Mouse (Mus musculus) MEL (cell line): ENCODE measurements around the gene Gm9837. TPM values are rescaled to one million over a fixed set of nuclear protein-coding genes. Genes with fewer than 3 reads are reported as not detected.

ENCODE experiments used
- DNase-seq: peaks from one replicate; pipeline ENCODE4 v3.0.0; 2011; ENCODE audit warnings: low read depth, low spot score
- H3K27ac ChIP-seq: 2 replicates; pipeline ENCODE4 v1.5.1; 2012; ENCODE audit warnings: low read depth, mild to moderate bottlenecking, control low read depth, low read length, moderate library complexity; ENCODE audit not compliant: control insufficient read depth
- H3K27me3 ChIP-seq, 2 experiments: fragments of 150-350 bp in 1 of 2; sonication (generic) in 1 of 2; 2 replicates each; pipeline ENCODE4 v1.6.1; 2012; ENCODE audit warnings: low read length in 2 of 2, mild to moderate bottlenecking in 2 of 2, improper control_type of control experiment in 1 of 2, moderate library complexity in 1 of 2; ENCODE audit not compliant: insufficient read depth in 2 of 2, control insufficient read depth in 1 of 2
- H3K36me3 ChIP-seq, 2 experiments: 2 replicates each; pipeline ENCODE4 v1.6.1; 2012 to 2014; ENCODE audit warnings: low read length in 2 of 2, improper control_type of control experiment in 1 of 2, inconsistent platforms in 1 of 2, mild to moderate bottlenecking in 1 of 2; ENCODE audit not compliant: insufficient read depth in 2 of 2, control insufficient read depth in 1 of 2
- H3K4me1 ChIP-seq, 2 experiments: fragments of 150-350 bp in 1 of 2; sonication (generic) in 1 of 2; 2 replicates each; pipeline ENCODE4 v1.6.1; 2012; ENCODE audit warnings: low read length in 2 of 2, improper control_type of control experiment in 1 of 2, mild to moderate bottlenecking in 1 of 2; ENCODE audit not compliant: insufficient read depth in 2 of 2, control insufficient read depth in 1 of 2
- H3K4me3 ChIP-seq, 2 experiments: fragments of 150-350 bp in 1 of 2; sonication (generic) in 1 of 2; 2 replicates each; pipeline ENCODE4 v1.5.1; 2012; ENCODE audit warnings: low read depth in 2 of 2, low read length in 2 of 2, mild to moderate bottlenecking in 2 of 2, moderate library complexity in 2 of 2, control low read depth in 1 of 2, improper control_type of control experiment in 1 of 2; ENCODE audit not compliant: control insufficient read depth in 1 of 2, insufficient read depth in 1 of 2
- H3K79me2 ChIP-seq: 2 replicates; pipeline ENCODE4 v1.6.1; 2012; ENCODE audit warnings: mild to moderate bottlenecking, low read length, moderate library complexity; ENCODE audit not compliant: control insufficient read depth, poor library complexity, insufficient read depth
- H3K9ac ChIP-seq: 2 replicates; pipeline ENCODE4 v1.6.1; 2012; ENCODE audit warnings: low read depth, mild to moderate bottlenecking, control low read depth, low read length, moderate library complexity; ENCODE audit not compliant: control insufficient read depth, poor library complexity, severe bottlenecking
- H3K9me3 ChIP-seq: fragments of 150-350 bp; sonication (generic); replicated peaks from 2 replicates; pipeline ENCODE4 v1.6.1; 2012; ENCODE audit warnings: mild to moderate bottlenecking, low read length, improper control_type of control experiment, moderate library complexity; ENCODE audit not compliant: insufficient read depth
- BHLHE40 ChIP-seq: IDR thresholded peaks from 2 replicates; pipeline ENCODE4 v1.6.1; 2012; ENCODE audit warnings: low read depth, mild to moderate bottlenecking, inconsistent platforms, low read length, improper control_type of control experiment, borderline replicate concordance
- CHD2 ChIP-seq: IDR thresholded peaks from 2 replicates; pipeline ENCODE4 v1.6.1; 2011; ENCODE audit warnings: low read length, improper control_type of control experiment
- CTCF ChIP-seq, 3 experiments: IDR thresholded peaks in 2 of 3; conservative IDR thresholded peaks in 1 of 3; 2 replicates each; pipeline ENCODE4 v1.5.1; 2011 to 2012; ENCODE audit warnings: low read length in 3 of 3, low read depth in 2 of 3, mild to moderate bottlenecking in 2 of 3, improper control_type of control experiment in 1 of 3, inconsistent platforms in 1 of 3, mixed read lengths in 1 of 3, moderate library complexity in 1 of 3; ENCODE audit not compliant: control insufficient read depth in 1 of 3, insufficient read depth in 1 of 3, poor library complexity in 1 of 3, severe bottlenecking in 1 of 3
- E2F4 ChIP-seq: IDR thresholded peaks from 2 replicates; pipeline ENCODE4 v1.6.1; 2011; ENCODE audit warnings: low read depth, low read length, improper control_type of control experiment, borderline replicate concordance
- EP300 ChIP-seq, 2 experiments: IDR thresholded peaks; 2 replicates each; pipeline ENCODE4 v1.6.1; 2011; ENCODE audit warnings: improper control_type of control experiment in 2 of 2, low read length in 2 of 2, low read depth in 1 of 2, mild to moderate bottlenecking in 1 of 2
- ETS1 ChIP-seq: IDR thresholded peaks from 2 replicates; pipeline ENCODE4 v1.6.1; 2012; ENCODE audit warnings: low read depth, mild to moderate bottlenecking, inconsistent platforms, low read length, improper control_type of control experiment, moderate library complexity
- GABPA ChIP-seq: IDR thresholded peaks from 2 replicates; pipeline ENCODE4 v1.6.1; 2012; ENCODE audit warnings: low read depth, mild to moderate bottlenecking, inconsistent platforms, low read length, improper control_type of control experiment, moderate library complexity
- HCFC1 ChIP-seq: IDR thresholded peaks from 2 replicates; pipeline ENCODE4 v1.6.1; 2012; ENCODE audit warnings: low read depth, mild to moderate bottlenecking, inconsistent platforms, low read length, improper control_type of control experiment, moderate library complexity
- JUND ChIP-seq: IDR thresholded peaks from 2 replicates; pipeline ENCODE4 v1.6.1; 2011; ENCODE audit warnings: low read depth, mild to moderate bottlenecking, improper control_type of control experiment, low read length
- MAFK ChIP-seq: IDR thresholded peaks from 2 replicates; pipeline ENCODE4 v1.6.1; 2011; ENCODE audit warnings: low read depth, mild to moderate bottlenecking, low read length, improper control_type of control experiment, borderline replicate concordance
- MAX ChIP-seq: IDR thresholded peaks from 2 replicates; pipeline ENCODE4 v1.6.1; 2011; ENCODE audit warnings: low read length, improper control_type of control experiment
- MEF2A ChIP-seq: IDR thresholded peaks from 2 replicates; pipeline ENCODE4 v1.6.1; 2014; ENCODE audit warnings: low read depth, mild to moderate bottlenecking, inconsistent platforms, low read length, improper control_type of control experiment; ENCODE audit not compliant: poor library complexity, insufficient replicate concordance, severe bottlenecking; ENCODE audit errors: extremely low read depth
- MXI1 ChIP-seq: IDR thresholded peaks from 2 replicates; pipeline ENCODE4 v1.6.1; 2011; ENCODE audit warnings: mild to moderate bottlenecking, low read depth, low read length, improper control_type of control experiment
- MYB ChIP-seq: IDR thresholded peaks from 2 replicates; pipeline ENCODE4 v1.6.1; 2011; ENCODE audit warnings: mild to moderate bottlenecking, low read depth, low read length, improper control_type of control experiment
- NELFE ChIP-seq: IDR thresholded peaks from 2 replicates; pipeline ENCODE4 v1.6.1; 2011; ENCODE audit warnings: low read depth, low read length, improper control_type of control experiment
- NRF1 ChIP-seq: IDR thresholded peaks from 2 replicates; pipeline ENCODE4 v1.6.1; 2014; ENCODE audit warnings: low read depth, mild to moderate bottlenecking, inconsistent platforms, low read length, improper control_type of control experiment, moderate library complexity; ENCODE audit not compliant: poor library complexity, insufficient read depth, severe bottlenecking
- POLR2A ChIP-seq, 2 experiments: IDR thresholded peaks; 2 replicates each; pipeline ENCODE4 v1.6.1; 2011 to 2012; ENCODE audit warnings: low read length in 2 of 2, mild to moderate bottlenecking in 2 of 2, control low read depth in 1 of 2, improper control_type of control experiment in 1 of 2, low read depth in 1 of 2, moderate library complexity in 1 of 2; ENCODE audit not compliant: control insufficient read depth in 1 of 2, insufficient read depth in 1 of 2, poor library complexity in 1 of 2
- POLR2AphosphoS2 ChIP-seq: IDR thresholded peaks from 2 replicates; pipeline ENCODE4 v1.6.1; 2011; ENCODE audit warnings: low read length, improper control_type of control experiment
- POLR2AphosphoS5 ChIP-seq: IDR thresholded peaks from 2 replicates; pipeline ENCODE4 v1.6.1; 2012; ENCODE audit warnings: low read depth, borderline replicate concordance, mild to moderate bottlenecking, inconsistent platforms, low read length, moderate library complexity, mixed read lengths
- RAD21 ChIP-seq: IDR thresholded peaks from 2 replicates; pipeline ENCODE4 v1.6.1; 2011; ENCODE audit warnings: mild to moderate bottlenecking, low read depth, low read length, improper control_type of control experiment
- RCOR1 ChIP-seq: IDR thresholded peaks from 2 replicates; pipeline ENCODE4 v1.6.1; 2012; ENCODE audit warnings: low read depth, mild to moderate bottlenecking, inconsistent platforms, low read length, improper control_type of control experiment
- SIN3A ChIP-seq: IDR thresholded peaks from 2 replicates; pipeline ENCODE4 v1.6.1; 2012; ENCODE audit warnings: low read length, improper control_type of control experiment, inconsistent platforms
- SMC3 ChIP-seq: IDR thresholded peaks from 2 replicates; pipeline ENCODE4 v1.6.1; 2011; ENCODE audit warnings: low read depth, low read length, improper control_type of control experiment
- TAL1 ChIP-seq: IDR thresholded peaks from 2 replicates; pipeline ENCODE4 v1.6.1; 2012; ENCODE audit warnings: mild to moderate bottlenecking, inconsistent platforms, low read length, moderate library complexity, mixed read lengths
- TBP ChIP-seq: IDR thresholded peaks from 2 replicates; pipeline ENCODE4 v1.8.0; 2011; ENCODE audit warnings: low read depth, low read length, improper control_type of control experiment
- TCF12 ChIP-seq: IDR thresholded peaks from 2 replicates; pipeline ENCODE4 v1.6.1; 2014; ENCODE audit warnings: low read depth, mild to moderate bottlenecking, inconsistent platforms, low read length, improper control_type of control experiment, moderate library complexity
- USF1 ChIP-seq: IDR thresholded peaks from 2 replicates; pipeline ENCODE4 v1.6.1; 2014; ENCODE audit warnings: low read depth, mild to moderate bottlenecking, inconsistent platforms, low read length, improper control_type of control experiment, moderate library complexity
- USF2 ChIP-seq, 2 experiments: IDR thresholded peaks; 2 replicates each; pipeline ENCODE4 v1.6.1; 2011 to 2012; ENCODE audit warnings: improper control_type of control experiment in 2 of 2, low read length in 2 of 2, borderline replicate concordance in 1 of 2, inconsistent platforms in 1 of 2, low read depth in 1 of 2, mild to moderate bottlenecking in 1 of 2; ENCODE audit not compliant: insufficient read depth in 1 of 2
- ZC3H11A ChIP-seq: IDR thresholded peaks from 2 replicates; pipeline ENCODE4 v1.6.1; 2012; ENCODE audit warnings: low read depth, mild to moderate bottlenecking, inconsistent platforms, low read length, improper control_type of control experiment
- ZKSCAN1 ChIP-seq: IDR thresholded peaks from 2 replicates; pipeline ENCODE4 v1.6.1; 2012; ENCODE audit warnings: low read depth, mild to moderate bottlenecking, inconsistent platforms, low read length, improper control_type of control experiment, moderate library complexity
- ZMIZ1 ChIP-seq: IDR thresholded peaks from 2 replicates; pipeline ENCODE4 v1.6.1; 2012; ENCODE audit warnings: low read depth, mild to moderate bottlenecking, inconsistent platforms, low read length, improper control_type of control experiment, moderate library complexity
- polyA plus RNA-seq, 2 experiments: library from polyadenylated mRNA; stranded (reverse) in 1 of 2; unstranded in 1 of 2; fragments of >175 nt in 1 of 2; fragments of >200 nt in 1 of 2; gene quantifications; 2 replicates each; pipeline versions ENCODE4 v1.2.1 to v1.2.4; 2012; ENCODE audit warnings: low replicate concordance in 2 of 2, low read depth in 1 of 2; ENCODE audit not compliant: insufficient read length in 2 of 2, insufficient read depth in 1 of 2, missing spikeins in 1 of 2
- total RNA-seq: library from RNA; depleted of rRNA; stranded (reverse); fragments of 300-350 nt; gene quantifications from 2 replicates; pipeline ENCODE4 v1.2.3, GENCODE M21; 2012

Gene Gm9837
- total and polyA plus RNA-seq, 3 experiments, result not detected

DNA sequence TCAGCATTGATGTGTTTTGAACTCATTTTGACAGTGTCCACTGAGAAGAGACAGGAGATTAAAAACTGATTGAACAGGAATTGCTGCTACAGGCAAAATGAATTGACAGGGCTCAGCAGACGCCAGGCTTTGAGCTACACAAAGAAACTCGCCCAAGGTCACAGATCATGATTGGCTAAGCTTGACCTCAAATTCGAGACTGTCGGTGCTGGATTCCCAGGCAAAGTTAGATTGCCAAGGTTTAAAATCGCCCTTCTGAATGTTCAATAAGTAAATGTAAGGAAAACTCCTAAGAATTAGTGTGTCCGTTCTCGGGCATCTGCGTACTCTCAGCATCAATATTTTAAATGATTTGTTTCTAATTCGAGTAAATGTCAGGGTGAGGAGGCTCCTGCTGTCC, 19.1 kb upstream of the Gm9837 start:
- no peak for TF ChIP-seq TAL1
- no peak for TF ChIP-seq MXI1
- TF ChIP-seq POLR2A (IDR thresholded peaks at IDR 0.05; ENCODE audit: control insufficient read depth in 1 of 2, insufficient read depth in 1 of 2, low read depth in 1 of 2, low read length in 2 of 2, poor library complexity in 1 of 2), result no peak
- TF ChIP-seq ZMIZ1, result no peak
- TF ChIP-seq EP300 (IDR thresholded peaks at IDR 0.05; ENCODE audit: low read depth in 1 of 2, low read length in 2 of 2), result no peak
- TF ChIP-seq NELFE, result no peak
- TF ChIP-seq HCFC1, result no peak
- no peak for TF ChIP-seq RAD21
- no peak for TF ChIP-seq ZC3H11A
- TF ChIP-seq POLR2AphosphoS5, result no peak
- no peak for DNase-seq
- Histone ChIP-seq H3K4me1 (no peaks in the 10 kb centered on the region; a peak in 1 of 4 replicates), H3K27me3 (no peaks in the 10 kb centered on the region), H3K36me3 (peaks cover 0 to under 1% of the 10 kb centered on the region in 2 experiments; a peak in 2 of 4 replicates), H3K4me3 (no peak overlapping the region), H3K27ac (no peak overlapping the region), H3K9ac (no peak overlapping the region), H3K79me2 (no peaks in the 10 kb centered on the region), H3K9me3 (no peaks in the 10 kb centered on the region)

DNA sequence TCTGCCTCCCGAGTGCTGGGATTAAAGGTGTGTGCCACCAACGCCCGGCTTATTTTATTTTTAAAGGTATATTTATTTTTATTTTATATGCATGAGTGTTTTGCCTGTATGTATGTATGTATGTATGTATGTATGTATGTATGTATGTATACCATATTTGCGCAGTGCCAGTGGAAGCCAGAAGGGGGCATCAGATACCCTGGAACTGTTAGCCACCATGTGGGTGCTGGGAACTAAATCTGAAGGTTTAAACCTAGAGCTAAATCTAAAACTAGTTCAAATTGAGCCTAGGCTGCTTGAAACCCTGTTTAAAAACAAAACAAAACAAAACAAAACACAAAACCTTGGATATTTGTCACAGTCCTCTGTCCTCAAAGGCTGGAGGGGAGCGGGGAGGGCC, 18.7 kb upstream of the Gm9837 start:
- no peak overlapping the region for H3K9ac ChIP-seq
- peaks cover under 1% of the 10 kb centered on the region in 2 experiments; a peak in 3 of 4 replicates for H3K4me1 ChIP-seq
- no peak overlapping the region for H3K27ac ChIP-seq
- no peaks in the 10 kb centered on the region for H3K9me3 ChIP-seq
- H3K79me2 ChIP-seq, result no peaks in the 10 kb centered on the region
- H3K27me3 ChIP-seq, result no peaks in the 10 kb centered on the region
- peak; percentile 62 for DNase-seq
- H3K36me3 ChIP-seq, result peaks cover 0 to 4% of the 10 kb centered on the region in 2 experiments; a peak in 2 of 4 replicates
- no peak overlapping the region for H3K4me3 ChIP-seq
- no peak for TF ChIP-seq NELFE
- TF ChIP-seq JUND, result no peak
- TF ChIP-seq POLR2AphosphoS2, result no peak
- no peak for TF ChIP-seq HCFC1
- TF ChIP-seq ZC3H11A, result peak; percentile 38; the same call in 1 of the 2 replicates
- no peak for TF ChIP-seq MYB
- no peak for TF ChIP-seq USF1
- no peak for TF ChIP-seq TCF12
- no peak for TF ChIP-seq TAL1
- TF ChIP-seq TBP, result no peak
- no peak for TF ChIP-seq MAFK
- no peak for TF ChIP-seq MEF2A
- no peak for TF ChIP-seq NRF1
- no peak for TF ChIP-seq BHLHE40
- no peak for TF ChIP-seq ETS1
- peak; percentile 54 for TF ChIP-seq RAD21
- no peak for TF ChIP-seq SIN3A
- TF ChIP-seq SMC3, result peak; percentile 55
- TF ChIP-seq RCOR1, result no peak
- TF ChIP-seq GABPA, result no peak
- no peak for TF ChIP-seq ZMIZ1
- TF ChIP-seq USF2 (IDR thresholded peaks at IDR 0.05; ENCODE audit: borderline replicate concordance in 1 of 2, insufficient read depth in 1 of 2, low read depth in 1 of 2, low read length in 2 of 2), result no peak
- TF ChIP-seq ZKSCAN1, result no peak
- TF ChIP-seq CTCF (IDR thresholded peaks at IDR 0.05 in 2 of 3, conservative IDR thresholded peaks at IDR 0.05 in 1 of 3; ENCODE audit: control insufficient read depth in 1 of 3, insufficient read depth in 1 of 3, low read depth in 2 of 3, low read length in 3 of 3, poor library complexity in 1 of 3, severe bottlenecking in 1 of 3), result peak; percentile 33 to 54 (median 52); a peak in 5 of 6 replicates
- TF ChIP-seq CHD2, result no peak
- no peak for TF ChIP-seq MAX
- no peak for TF ChIP-seq E2F4
